Mouse (Mus musculus): Measurements from ENCODE around the gene Nt5e.

The Nt5e gene

DNA sequence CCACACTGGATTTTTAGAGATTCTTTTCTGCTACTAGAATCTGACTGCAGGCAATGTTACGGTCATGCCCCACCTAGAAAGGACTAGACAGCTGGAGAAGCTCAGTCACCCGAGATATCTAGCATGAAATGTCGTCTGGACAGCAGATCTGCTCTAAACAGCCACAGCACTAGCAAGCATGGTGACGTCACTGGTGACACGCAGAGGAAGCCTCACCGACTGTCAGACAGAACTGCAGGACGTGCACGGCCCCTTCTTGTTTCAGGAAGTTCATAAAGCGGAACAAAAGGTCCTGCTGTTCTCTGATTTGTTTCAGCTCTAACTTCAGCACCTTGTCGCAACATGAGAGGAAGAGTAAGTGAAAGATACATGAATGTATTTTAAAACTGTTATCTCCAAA is 77.1 kb downstream of the Nt5e start:
- DNase-seq: no peak

DNA sequence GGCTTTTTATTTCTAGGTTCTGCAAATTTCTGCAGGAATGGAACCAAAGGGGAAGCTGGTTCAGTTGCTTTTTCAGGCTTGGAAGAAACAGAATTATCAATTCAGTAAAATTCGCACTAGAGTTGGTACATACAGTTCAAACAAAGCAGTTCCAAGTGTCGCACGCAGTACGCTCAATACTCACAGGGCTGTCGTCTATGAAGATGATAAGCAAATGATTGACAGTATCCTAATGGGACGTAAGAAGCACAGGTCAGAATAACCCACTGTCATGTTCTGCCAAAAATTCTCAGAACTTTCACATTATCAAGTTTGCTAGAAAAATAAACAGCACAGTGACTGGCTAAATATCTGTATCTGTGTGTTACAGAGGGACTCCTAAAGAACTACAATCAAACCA is 77.5 kb downstream of the Nt5e start:
- no peak for DNase-seq

DNA sequence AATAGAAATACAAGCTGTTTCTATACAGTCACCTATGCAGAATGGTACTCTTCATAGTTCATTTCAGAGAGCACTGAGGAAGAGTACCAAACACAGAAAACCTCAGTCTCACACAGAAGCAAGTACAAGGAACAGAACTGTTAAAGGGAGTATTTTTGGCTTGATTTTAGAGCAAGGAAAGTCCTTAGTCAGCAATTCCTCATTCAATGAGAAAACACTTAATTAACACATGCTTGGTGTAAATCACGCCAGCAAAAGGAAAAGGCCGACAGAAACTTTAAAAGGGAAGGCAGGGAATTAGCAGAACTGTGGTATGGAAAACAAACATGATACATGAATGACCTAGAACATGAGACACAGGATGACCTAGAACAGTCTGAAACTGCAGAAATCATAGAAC is 83.0 kb downstream of the Nt5e start:
- DNase-seq: no peak

DNA sequence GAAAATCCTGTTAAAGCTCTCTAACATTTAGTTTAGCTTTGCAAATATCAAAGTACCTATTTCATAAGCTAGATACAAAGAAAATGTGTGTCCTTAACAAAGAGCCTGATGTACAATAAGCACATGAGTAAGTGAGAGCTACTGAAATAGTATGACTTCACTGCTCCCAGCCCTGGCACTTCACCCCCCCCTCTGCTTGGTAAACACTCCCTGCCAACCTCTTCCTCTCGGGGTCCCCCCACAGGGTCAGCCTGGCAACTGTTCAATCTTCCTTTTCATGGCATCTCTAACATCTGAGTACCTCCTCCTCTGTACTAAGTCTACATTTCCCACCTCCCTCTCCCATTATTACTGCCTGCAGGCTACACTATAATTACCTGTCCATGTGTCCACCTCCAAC is 89.8 kb downstream of the Nt5e start:
- no peak for DNase-seq
